Mouse (Mus musculus): ENCODE results near the gene Tuba1b.

- TF ChIP-seq EP300 (IDR thresholded peaks at IDR 0.05; ENCODE audit: low read depth) (no peak), CTCF (IDR thresholded peaks at IDR 0.05; ENCODE audit: low read depth) (no peak)
Observed at GRCm38 (mm10) chr15:98982100-98982499, 47.7 kb upstream of the Tuba1b start.
